Mouse (Mus musculus) ES-E14 (cell line): ENCODE data around the gene Fgfr1op.
"Not testable (repeated sequence)": the region's sequence is repeated elsewhere in the genome, so short reads cannot be mapped to it uniquely, and the experiment has no call there.

Experiments
- CHD2 ChIP-seq: IDR thresholded peaks from 2 replicates; pipeline ENCODE4 v1.6.1; 2014; ENCODE audit warnings: mild to moderate bottlenecking, low read depth, low read length, inconsistent platforms
- HCFC1 ChIP-seq: IDR thresholded peaks from 2 replicates; pipeline ENCODE4 v1.6.1; 2012; ENCODE audit warnings: low read length, inconsistent platforms, borderline replicate concordance; ENCODE audit not compliant: insufficient read depth
- MAFK ChIP-seq: IDR thresholded peaks from 2 replicates; pipeline ENCODE4 v1.6.1; 2014; ENCODE audit warnings: mild to moderate bottlenecking, low read depth, low read length, inconsistent platforms; ENCODE audit not compliant: insufficient read depth
- ZC3H11A ChIP-seq: IDR thresholded peaks from 2 replicates; pipeline ENCODE4 v1.6.1; 2012; ENCODE audit warnings: low read depth, mild to moderate bottlenecking, inconsistent platforms, low read length, borderline replicate concordance
- ZNF384 ChIP-seq: IDR thresholded peaks from 2 replicates; pipeline ENCODE4 v1.6.1; 2012; ENCODE audit warnings: low read depth, low read length, inconsistent platforms

GRCm38 (mm10) chr17:8155010-8155409 is 10.3 kb upstream of the Fgfr1op start:
- TF ChIP-seq CHD2, HCFC1, ZNF384, MAFK, ZC3H11A: not testable (repeated sequence)
